Mouse (Mus musculus) small intestine, adult 2 months (tissue): ENCODE measurements around the gene Coro1c. TPM values are rescaled to one million over a fixed set of nuclear protein-coding genes. Genes with fewer than 3 reads are reported as not detected.

Experiments
- H3K27ac ChIP-seq: fragments of 200-500 bp; 2 replicates; pipeline ENCODE4 v1.5.1; 2012; ENCODE audit warnings: low read depth, low read length, control low read depth, inconsistent platforms; ENCODE audit not compliant: insufficient read depth
- H3K27me3 ChIP-seq: fragments of 200-500 bp; 2 replicates; pipeline ENCODE4 v1.6.1; 2012; ENCODE audit warnings: mild to moderate bottlenecking, moderate library complexity, low read length, inconsistent platforms; ENCODE audit not compliant: control insufficient read depth, insufficient read depth
- H3K36me3 ChIP-seq: fragments of 200-500 bp; 2 replicates; pipeline ENCODE4 v1.6.1; 2012; ENCODE audit warnings: mild to moderate bottlenecking, low read length, control low read depth, inconsistent platforms; ENCODE audit not compliant: control insufficient read depth, insufficient read depth
- H3K4me1 ChIP-seq: fragments of 200-500 bp; 2 replicates; pipeline ENCODE4 v1.6.1; 2012; ENCODE audit warnings: low read length, inconsistent platforms, mixed read lengths; ENCODE audit not compliant: control insufficient read depth, insufficient read depth, insufficient read length
- H3K4me3 ChIP-seq: fragments of 200-500 bp; 2 replicates; pipeline ENCODE4 v1.5.1; 2012; ENCODE audit warnings: low read depth, mild to moderate bottlenecking, control low read depth, inconsistent platforms, low read length, moderate library complexity
- CTCF ChIP-seq: fragments of 200-500 bp; IDR thresholded peaks from 2 replicates; pipeline ENCODE4 v1.5.1; 2012; ENCODE audit warnings: low read depth, mild to moderate bottlenecking, control low read depth, inconsistent platforms, low read length, moderate library complexity, mixed read lengths; ENCODE audit not compliant: insufficient replicate concordance, insufficient read length; ENCODE audit errors: extremely low read depth
- POLR2A ChIP-seq: fragments of 200-500 bp; IDR thresholded peaks from 2 replicates; pipeline ENCODE4 v1.6.1; 2012; ENCODE audit warnings: low read depth, mild to moderate bottlenecking, control low read depth, inconsistent platforms, low read length, moderate library complexity
- WGBS: fragments of 180-500 bp; shearing (Covaris S2); methylation state at CpG from one replicate; pipeline ENCODE4 v1.1.7; 2018; 5-methylcytosine and 5-hydroxymethylcytosine counted together
- polyA plus RNA-seq: library from polyadenylated mRNA; depleted of rRNA; stranded (reverse); fragments of >200 nt; gene quantifications from 2 replicates; pipeline ENCODE4 v1.2.3, GENCODE M21; 2012

The Coro1c gene
- polyA plus RNA-seq, 1 experiment = 144 TPM

- no peak for TF ChIP-seq CTCF
- TF ChIP-seq POLR2A = no peak
- peak overlapping the region; percentile 77 for H3K27ac ChIP-seq
- H3K4me1 ChIP-seq = no peaks in the 10 kb centered on the region; the same call in 1 of the 2 replicates
- H3K4me3 ChIP-seq = peak overlapping the region; percentile 56
- H3K36me3 ChIP-seq = no peaks in the 10 kb centered on the region
- WGBS = 53% methylated on average over 7 of the region's 7 CpGs
- H3K27me3 ChIP-seq = no peaks in the 10 kb centered on the region
These were observed 78.8 kb downstream of the Coro1c start for GRCm38 (mm10) chr5:113829566-113830291.

DNA sequence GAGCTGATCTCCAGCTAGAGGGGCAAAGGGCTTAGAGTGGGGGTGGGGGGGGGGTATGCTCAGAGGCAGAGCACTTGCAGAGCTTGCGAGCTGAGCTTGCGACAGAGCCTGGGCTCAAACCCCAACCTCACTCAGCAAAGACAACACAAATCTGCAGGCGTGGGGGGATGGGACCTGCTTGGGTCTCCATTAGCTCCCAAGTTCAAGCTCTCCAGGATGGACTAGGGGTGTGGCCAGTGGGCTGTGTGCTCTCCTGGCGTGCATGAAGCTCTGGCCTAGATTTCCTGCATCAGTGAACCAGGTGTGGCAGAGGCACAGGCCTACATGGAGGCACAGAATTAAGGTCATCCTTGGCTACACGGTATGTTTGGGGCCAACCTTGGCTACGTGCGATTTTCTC is 80.1 kb downstream of the Coro1c start:
- Histone ChIP-seq H3K27ac (peak overlapping the region; percentile 33; the same call in 1 of the 2 replicates), H3K36me3 (no peaks in the 10 kb centered on the region; the same call in 1 of the 2 replicates), H3K4me3 (peak overlapping the region; percentile 28), H3K27me3 (no peaks in the 10 kb centered on the region), H3K4me1 (no peaks in the 10 kb centered on the region; the same call in 1 of the 2 replicates)
- 50% methylated on average over 7 of the region's 7 CpGs for whole genome bisulfite sequencing
- TF ChIP-seq POLR2A (no peak), CTCF (no peak)

DNA sequence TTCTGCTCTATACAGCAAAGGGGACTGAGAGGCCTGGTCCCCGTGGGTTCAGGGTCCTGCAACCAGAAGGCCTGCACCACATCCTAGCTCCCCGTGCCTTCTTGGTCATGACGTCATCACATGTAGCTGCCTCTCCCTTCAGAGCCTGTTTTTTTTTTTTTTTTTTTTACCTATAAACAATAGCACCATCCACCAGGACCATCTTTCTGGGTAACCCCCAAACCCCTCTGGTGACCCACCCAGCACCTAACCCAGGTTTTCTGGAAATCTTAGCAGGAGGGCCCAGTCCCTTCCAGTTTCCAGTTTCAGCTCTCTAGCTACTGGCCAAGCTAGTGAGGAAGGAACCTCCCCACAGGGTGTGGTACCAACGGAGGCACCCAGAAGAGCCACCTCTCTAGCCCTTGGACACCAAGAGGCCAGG is 80.6 kb downstream of the Coro1c start:
- Histone ChIP-seq H3K27me3 (no peaks in the 10 kb centered on the region), H3K36me3 (no peaks in the 10 kb centered on the region; the same call in 1 of the 2 replicates), H3K4me1 (no peaks in the 10 kb centered on the region; the same call in 1 of the 2 replicates), H3K27ac (peak overlapping the region; percentile 33; the same call in 1 of the 2 replicates), H3K4me3 (peak overlapping the region; percentile 28)
- TF ChIP-seq CTCF (no peak), POLR2A (no peak)
- 39% methylated on average over 4 of the region's 4 CpGs for WGBS

- H3K27ac ChIP-seq = peak overlapping the region; percentile 31; the same call in 1 of the 2 replicates
- 0 out of 2 replicates have a peak overlapping the region, but pooled peaks have one; percentile 4 for H3K4me3 ChIP-seq
- TF ChIP-seq CTCF (no peak), POLR2A (no peak)
- WGBS = 69% methylated on average over 4 of the region's 4 CpGs
- no peaks in the 10 kb centered on the region; the same call in 1 of the 2 replicates for H3K36me3 ChIP-seq
- H3K27me3 ChIP-seq = no peaks in the 10 kb centered on the region
- H3K4me1 ChIP-seq = no peaks in the 10 kb centered on the region; the same call in 1 of the 2 replicates
These were observed 81.9 kb downstream of the Coro1c start for GRCm38 (mm10) chr5:113826619-113827018.

GRCm38 (mm10) chr5:113825558-113825957 is 83.0 kb downstream of the Coro1c start:
- Histone ChIP-seq H3K27me3 (no peaks in the 10 kb centered on the region), H3K36me3 (no peaks in the 10 kb centered on the region; the same call in 1 of the 2 replicates), H3K27ac (peak overlapping the region; percentile 31), H3K4me1 (no peaks in the 10 kb centered on the region; the same call in 1 of the 2 replicates), H3K4me3 (peak overlapping the region; percentile 26; the same call in 1 of the 2 replicates)
- TF ChIP-seq CTCF = no peak
- no peak for TF ChIP-seq POLR2A
- WGBS = 60% methylated on average over 7 of the region's 7 CpGs

GRCm38 (mm10) chr5:113824228-113824627 is 84.3 kb downstream of the Coro1c start:
- no peak for TF ChIP-seq CTCF
- no peak for TF ChIP-seq POLR2A
- Histone ChIP-seq H3K27ac (peak overlapping the region; percentile 70), H3K27me3 (no peaks in the 10 kb centered on the region), H3K4me3 (no peak overlapping the region), H3K36me3 (no peaks in the 10 kb centered on the region; the same call in 1 of the 2 replicates), H3K4me1 (no peaks in the 10 kb centered on the region; the same call in 1 of the 2 replicates)
- 77% methylated on average over 4 of the region's 4 CpGs for WGBS

DNA sequence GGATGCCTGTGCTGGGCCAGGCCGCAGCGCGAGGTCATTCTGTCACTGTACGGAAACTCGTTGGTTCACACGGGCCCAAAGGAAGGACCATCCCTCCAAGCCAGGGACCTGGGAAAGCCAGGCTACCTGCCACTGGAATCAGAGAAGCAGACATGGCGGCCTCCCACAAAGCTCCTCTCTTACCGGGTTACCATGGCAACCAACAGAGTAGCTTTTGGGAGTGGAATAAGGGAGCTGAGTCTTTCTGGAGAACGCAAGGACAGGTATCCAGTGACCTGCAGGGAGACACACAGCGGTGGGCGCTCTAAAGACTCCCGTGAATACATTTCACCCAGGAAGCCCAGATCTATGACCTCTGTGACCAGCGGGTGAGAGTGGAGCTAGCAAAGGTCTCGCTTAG is 90.0 kb downstream of the Coro1c start:
- H3K36me3 ChIP-seq = no peaks in the 10 kb centered on the region
- H3K4me1 ChIP-seq = no peaks in the 10 kb centered on the region
- WGBS = 58% methylated on average over 14 of the region's 14 CpGs
- H3K4me3 ChIP-seq = no peak overlapping the region
- TF ChIP-seq CTCF (no peak), POLR2A (no peak)
- no peaks in the 10 kb centered on the region for H3K27me3 ChIP-seq
- no peak overlapping the region for H3K27ac ChIP-seq
